Mouse (Mus musculus) heart, postnatal 0 days (tissue): ENCODE results near the gene Rps19. TPM values are rescaled to one million over a fixed set of nuclear protein-coding genes. Genes with fewer than 3 reads are reported as not detected.

Source experiments
- ATAC-seq: fragments of 200-750 bp; cut with Nextera tagmentation; 2 replicates; pipeline ENCODE4 v1.8.0; 2017; ENCODE audit warnings: low read depth, moderate number of reproducible peaks, moderate library complexity; ENCODE audit not compliant: insufficient read depth
- DNase-seq: peaks from one replicate; pipeline ENCODE4 v3.0.0-alpha.2; 2016; ENCODE audit warnings: low spot score
- H3K27ac ChIP-seq: fragments of 300-500 bp; sonication (generic); 2 replicates; pipeline ENCODE4 v1.5.1; 2014; ENCODE audit warnings: low read depth, mild to moderate bottlenecking
- H3K27me3 ChIP-seq: fragments of 300-500 bp; sonication (generic); 2 replicates; pipeline ENCODE4 v1.6.1; 2014; ENCODE audit warnings: low read length, mixed read lengths; ENCODE audit not compliant: control insufficient read depth, insufficient read depth
- H3K36me3 ChIP-seq: fragments of 300-500 bp; sonication (generic); replicated peaks from 2 replicates; pipeline ENCODE4 v1.6.1; 2014; ENCODE audit warnings: low read length, mixed read lengths; ENCODE audit not compliant: control insufficient read depth, insufficient read depth
- H3K4me1 ChIP-seq: fragments of 300-500 bp; sonication (generic); 2 replicates; pipeline ENCODE4 v1.6.1; 2014; ENCODE audit warnings: antibody characterized with exemption; ENCODE audit not compliant: control insufficient read depth, insufficient read depth
- H3K4me2 ChIP-seq: fragments of 300-500 bp; sonication (generic); 2 replicates; pipeline ENCODE4 v1.6.1; 2014; ENCODE audit warnings: low read depth, mild to moderate bottlenecking, low read length, moderate library complexity
- H3K4me3 ChIP-seq: fragments of 300-500 bp; sonication (generic); 2 replicates; pipeline ENCODE4 v1.5.1; 2014; ENCODE audit warnings: low read depth, low read length
- H3K9ac ChIP-seq: fragments of 300-500 bp; sonication (generic); replicated peaks from 2 replicates; pipeline ENCODE4 v1.6.1; 2014; ENCODE audit warnings: low read depth, low read length, mixed read lengths
- H3K9me3 ChIP-seq: fragments of 300-500 bp; sonication (generic); replicated peaks from 2 replicates; pipeline ENCODE4 v1.6.1; 2016; ENCODE audit warnings: low read length; ENCODE audit not compliant: control insufficient read depth
- CTCF ChIP-seq: IDR thresholded peaks from 2 replicates; pipeline ENCODE4 v1.5.1; 2016; ENCODE audit warnings: antibody characterized with exemption, control low read depth, low read depth
- EP300 ChIP-seq: IDR thresholded peaks from 2 replicates; pipeline ENCODE4 v1.6.1; 2016; ENCODE audit warnings: antibody characterized with exemption, low read depth
- WGBS: fragments of 180-500 bp; shearing (Covaris S2); extraction: QIAGEN DNeasy Blood & Tissue Kit; methylation state at CpG from one replicate; pipeline ENCODE4 v1.1.7; 2014; 5-methylcytosine and 5-hydroxymethylcytosine counted together
- polyA plus RNA-seq: library from polyadenylated mRNA; unstranded; fragments of >200 nt; fragmentation: Nextera tagmentation; extraction: Ambion mirVana; gene quantifications from 2 replicates; pipeline ENCODE4 v1.2.1, GENCODE M21; 2015
- total RNA-seq: library from RNA; depleted of rRNA; stranded (reverse); fragments of >200 nt; gene quantifications from 2 replicates; pipeline ENCODE4 v1.2.3, GENCODE M21; 2014; ENCODE audit warnings: low replicate concordance

The Rps19 gene
- total and polyA plus RNA-seq, 2 experiments from 2014 or later = 642 to 980 TPM

GRCm38 (mm10) chr7:24851596-24852325 lies 32.4 kb upstream of the Rps19 start:
- H3K27me3 ChIP-seq = no peaks in the 10 kb centered on the region

DNA sequence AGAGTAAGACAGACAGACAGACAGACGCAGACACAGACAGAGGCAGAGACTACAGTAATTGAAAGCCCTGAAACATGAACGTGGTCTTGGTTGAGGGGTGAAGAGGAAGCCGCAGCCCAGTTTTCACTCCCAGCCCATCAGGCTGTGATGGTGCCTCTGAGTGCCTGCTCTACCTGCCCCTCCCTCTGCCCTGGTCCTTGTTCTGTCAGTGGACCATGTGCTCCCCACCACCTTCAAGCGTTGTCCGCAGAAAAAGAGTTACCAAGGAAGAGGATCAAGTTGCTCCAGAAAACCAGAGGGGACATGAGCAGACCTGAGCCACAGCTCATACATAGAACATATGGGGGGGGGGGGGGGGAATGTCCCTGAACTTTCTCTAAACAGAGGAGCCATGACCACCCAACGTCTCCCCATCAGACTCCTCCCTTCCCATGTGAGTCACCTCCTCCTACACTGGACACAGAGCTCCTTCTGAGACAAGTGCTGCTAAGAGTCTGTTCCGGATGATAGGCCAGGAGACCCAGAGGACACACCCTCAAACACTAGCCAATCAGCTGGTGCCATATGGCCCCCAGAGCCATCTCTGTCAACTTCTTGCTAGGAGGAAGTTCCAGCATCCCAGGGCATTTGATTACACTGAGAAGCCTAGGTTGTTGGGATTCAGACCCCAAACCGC lies 31.5 kb upstream of the Rps19 start:
- Histone ChIP-seq H3K4me3 (no peak overlapping the region), H3K4me2 (no peak overlapping the region), H3K27me3 (no peaks in the 10 kb centered on the region), H3K27ac (no peak overlapping the region), H3K9ac (no peak overlapping the region), H3K4me1 (no peaks in the 10 kb centered on the region), H3K9me3 (no peaks in the 10 kb centered on the region), H3K36me3 (no peaks in the 10 kb centered on the region)
- no peak for TF ChIP-seq EP300
- TF ChIP-seq CTCF = no peak
- 64% methylated on average over 8 of the region's 8 CpGs for WGBS
- DNase-seq (no peak), ATAC-seq (no peak)

More at GRCm38 (mm10) chr7:24851596-24852325, 32.4 kb upstream of the Rps19 start:
- WGBS = 72% methylated on average over 5 of the region's 5 CpGs
- no peak overlapping the region for H3K4me2 ChIP-seq
- TF ChIP-seq CTCF (no peak), EP300 (no peak)
- no peaks in the 10 kb centered on the region for H3K4me1 ChIP-seq
- no peak overlapping the region for H3K27ac ChIP-seq
- no peaks in the 10 kb centered on the region for H3K36me3 ChIP-seq
- DNase-seq (no peak), ATAC-seq (no peak)
- no peak overlapping the region for H3K4me3 ChIP-seq
- H3K9ac ChIP-seq = no peak overlapping the region
- no peaks in the 10 kb centered on the region for H3K9me3 ChIP-seq

GRCm38 (mm10) chr7:24853233-24853563 lies 31.0 kb upstream of the Rps19 start:
- no peaks in the 10 kb centered on the region for H3K9me3 ChIP-seq
- H3K36me3 ChIP-seq = no peaks in the 10 kb centered on the region
- H3K4me3 ChIP-seq = no peak overlapping the region
- H3K9ac ChIP-seq = no peak overlapping the region
- DNase-seq = no peak
- no peaks in the 10 kb centered on the region for H3K27me3 ChIP-seq
- H3K27ac ChIP-seq = no peak overlapping the region
- no peak for TF ChIP-seq EP300
- no peak for TF ChIP-seq CTCF
- H3K4me2 ChIP-seq = no peak overlapping the region
- no peaks in the 10 kb centered on the region for H3K4me1 ChIP-seq
- no peak for ATAC-seq

GRCm38 (mm10) chr7:24853695-24854094 lies 30.5 kb upstream of the Rps19 start:
- Histone ChIP-seq H3K27me3 (no peaks in the 10 kb centered on the region), H3K27ac (no peak overlapping the region), H3K4me1 (no peaks in the 10 kb centered on the region), H3K36me3 (no peaks in the 10 kb centered on the region), H3K9me3 (no peaks in the 10 kb centered on the region), H3K4me2 (no peak overlapping the region), H3K9ac (no peak overlapping the region), H3K4me3 (no peak overlapping the region)
- DNase-seq = no peak
- TF ChIP-seq CTCF (no peak), EP300 (no peak)
- WGBS = 25% methylated on average over 7 of the region's 7 CpGs
- no peak for ATAC-seq

DNA sequence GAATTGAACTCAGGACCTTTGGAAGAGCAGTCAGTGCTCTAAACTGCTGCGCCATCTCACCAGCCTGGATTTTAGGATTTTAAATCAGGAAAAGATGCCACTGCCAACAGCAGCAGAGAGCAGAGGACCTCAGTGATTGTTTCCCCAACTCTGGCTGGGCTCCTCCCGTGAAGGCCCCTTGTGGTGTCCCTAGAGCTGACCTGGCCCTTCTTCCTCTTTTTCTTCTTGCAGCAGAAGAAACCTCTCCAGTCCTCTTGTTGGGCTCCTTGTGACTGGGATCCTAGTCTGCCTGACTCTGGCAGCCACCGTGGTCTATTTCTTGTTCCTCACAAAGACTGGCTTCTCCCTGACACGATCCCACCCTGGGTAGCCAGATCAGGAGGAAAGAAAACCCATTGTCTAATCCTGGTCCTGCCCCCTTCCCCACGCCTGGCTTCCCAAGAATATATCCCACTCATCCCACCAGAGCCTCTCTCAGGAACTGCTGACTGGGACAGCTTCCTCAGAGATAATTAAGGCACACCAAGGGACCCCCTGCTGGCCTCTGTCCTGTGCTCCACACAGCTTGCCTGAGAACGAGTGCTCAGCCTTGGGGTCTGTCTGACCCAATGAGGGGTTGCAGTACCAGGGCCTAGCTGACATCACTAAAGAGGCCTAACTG lies 27.6 kb upstream of the Rps19 start:
- H3K27me3 ChIP-seq = no peaks in the 10 kb centered on the region
- no peak overlapping the region for H3K9ac ChIP-seq
- TF ChIP-seq EP300 (no peak), CTCF (no peak)
- ATAC-seq (no peak), DNase-seq (no peak)
- no peak overlapping the region for H3K4me3 ChIP-seq
- WGBS = 40% methylated on average over 6 of the region's 6 CpGs
- H3K36me3 ChIP-seq = no peaks in the 10 kb centered on the region
- H3K4me1 ChIP-seq = no peaks in the 10 kb centered on the region
- no peaks in the 10 kb centered on the region for H3K9me3 ChIP-seq
- H3K4me2 ChIP-seq = no peak overlapping the region
- H3K27ac ChIP-seq = no peak overlapping the region
